Mouse (Mus musculus): ENCODE measurements around the gene Sav1.
A peak's percentile ranks its signal among the peaks of the same experiment; 100 is the strongest.

The Sav1 gene

GRCm38 (mm10) chr12:69986786-69987497 lies at the start of gene Sav1:
Gene Sav1, minus strand, starts transcription at chr12:69987002.
- peak; percentile 63 to 82 for DNase-seq (ENCODE audit: low spot score in 2 of 2)

DNA sequence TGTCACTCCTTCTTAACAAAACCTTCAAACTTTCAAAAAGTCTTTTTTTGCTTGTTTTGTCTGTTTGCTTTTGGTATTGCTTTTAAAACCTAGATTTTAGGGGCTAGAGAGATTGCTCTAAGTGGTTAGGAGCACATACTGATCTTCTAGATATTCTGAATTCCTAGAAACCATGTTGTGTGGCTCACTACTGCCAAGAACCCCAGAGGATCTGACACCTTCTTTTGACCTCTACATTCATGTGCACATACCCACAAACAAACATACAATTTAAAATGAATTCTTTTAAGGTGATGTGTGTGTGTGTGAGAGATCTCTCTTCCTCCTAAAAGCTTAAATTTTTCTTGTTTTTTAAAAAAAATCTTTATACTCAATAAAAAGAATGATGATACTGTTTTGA lies 39.4 kb upstream of the Sav1 start:
- no peak for DNase-seq (ENCODE audit: low spot score in 2 of 2)

DNA sequence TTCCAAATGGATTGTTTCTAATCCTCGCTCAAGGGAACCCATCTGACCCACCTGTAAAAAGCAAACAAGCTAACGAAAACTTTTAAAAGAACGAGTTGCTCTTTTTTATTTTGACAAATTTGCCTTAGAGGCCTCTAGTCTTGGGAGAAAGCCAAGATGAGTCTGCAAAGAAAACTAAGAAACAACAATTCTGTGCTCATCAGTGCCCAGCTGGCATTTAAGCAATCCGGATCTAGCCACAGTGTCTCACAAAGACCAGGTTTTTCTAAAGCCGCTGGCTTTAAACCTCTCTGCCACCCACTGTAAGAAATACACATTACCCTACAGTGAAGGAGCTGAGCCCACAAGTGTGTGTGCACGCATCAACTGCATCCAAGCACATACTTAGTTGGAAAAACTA lies 38.6 kb upstream of the Sav1 start:
- no peak for DNase-seq (ENCODE audit: low spot score in 2 of 2)

DNA sequence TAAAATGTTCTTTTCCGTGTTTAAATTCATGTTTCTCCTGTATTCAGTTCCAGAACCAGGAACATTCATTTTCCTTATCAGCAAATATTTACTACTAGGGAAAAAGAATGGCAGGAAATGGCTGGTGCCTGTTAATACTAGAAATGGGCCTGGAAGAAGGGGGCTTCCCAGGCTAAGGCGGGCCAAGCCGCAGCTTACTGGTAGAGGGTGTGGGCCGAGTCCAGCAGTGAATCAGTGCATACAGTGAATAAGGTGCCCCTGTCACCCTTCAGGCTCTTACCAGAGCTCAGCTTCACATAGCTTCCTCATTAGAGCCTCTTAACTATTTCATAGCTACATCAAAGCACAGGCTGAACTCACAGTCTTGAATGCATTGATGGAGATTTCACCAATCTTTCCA lies 36.8 kb upstream of the Sav1 start:
- no peak for DNase-seq (ENCODE audit: low spot score in 2 of 2)

- no peak for DNase-seq (ENCODE audit: low spot score in 2 of 2)
These were observed 31.4 kb upstream of the Sav1 start for GRCm38 (mm10) chr12:70018153-70018552.

GRCm38 (mm10) chr12:70015936-70016335 lies 29.1 kb upstream of the Sav1 start:
- no peak for DNase-seq (ENCODE audit: low spot score in 2 of 2)

GRCm38 (mm10) chr12:70011681-70012080 lies 24.9 kb upstream of the Sav1 start:
- no peak for DNase-seq (ENCODE audit: low spot score in 2 of 2)

GRCm38 (mm10) chr12:70010356-70010755 lies 23.6 kb upstream of the Sav1 start:
- no peak for DNase-seq (ENCODE audit: low spot score in 2 of 2)

DNA sequence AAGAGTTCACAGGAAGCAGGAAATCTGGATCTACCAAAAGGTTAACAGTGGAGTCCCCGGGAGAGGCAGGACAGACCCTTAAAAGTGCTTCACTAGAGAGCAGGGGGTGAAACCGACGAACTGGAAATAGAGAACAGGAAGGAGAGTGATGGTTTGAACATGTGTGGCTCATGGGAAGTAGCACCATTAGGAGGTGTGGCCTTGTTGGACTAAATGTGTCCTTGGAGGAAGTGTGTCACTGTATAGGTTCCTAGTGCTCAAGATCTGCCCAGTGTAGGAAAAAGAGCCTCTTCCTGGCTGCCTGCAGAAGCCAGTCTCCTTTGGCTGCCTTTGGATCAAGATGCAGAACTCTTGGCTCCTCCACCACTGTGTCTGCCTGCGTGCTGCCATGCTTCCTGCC lies 18.3 kb upstream of the Sav1 start:
- no peak for DNase-seq (ENCODE audit: low spot score in 2 of 2)

GRCm38 (mm10) chr12:69998186-69998983 lies 11.6 kb upstream of the Sav1 start:
- DNase-seq (ENCODE audit: low spot score in 2 of 2), result no peak

DNA sequence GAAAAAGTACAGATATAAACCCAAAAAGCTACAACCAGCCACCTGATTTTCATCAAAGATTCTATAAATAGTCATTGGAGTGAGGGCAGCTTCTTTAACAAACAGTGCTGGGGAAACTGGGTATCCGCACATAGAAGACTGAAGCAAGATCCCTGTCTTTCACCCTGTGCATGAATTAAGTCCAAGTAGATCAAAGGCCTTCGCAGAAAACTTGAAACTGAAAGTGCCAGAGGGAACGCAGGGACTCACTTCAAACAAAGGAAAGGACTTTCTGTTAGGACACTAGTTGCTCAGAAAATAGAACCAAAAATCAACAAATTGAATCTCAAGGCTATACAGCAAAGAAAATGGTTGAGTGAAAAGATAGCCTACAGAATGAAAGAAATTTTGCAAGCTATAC lies 8.6 kb upstream of the Sav1 start:
- no peak for DNase-seq (ENCODE audit: low spot score in 2 of 2)

- peak; percentile 23 to 41 for DNase-seq (ENCODE audit: low spot score in 2 of 2)
These were observed 500 bp downstream of the Sav1 start for GRCm38 (mm10) chr12:69986241-69986762.

DNA sequence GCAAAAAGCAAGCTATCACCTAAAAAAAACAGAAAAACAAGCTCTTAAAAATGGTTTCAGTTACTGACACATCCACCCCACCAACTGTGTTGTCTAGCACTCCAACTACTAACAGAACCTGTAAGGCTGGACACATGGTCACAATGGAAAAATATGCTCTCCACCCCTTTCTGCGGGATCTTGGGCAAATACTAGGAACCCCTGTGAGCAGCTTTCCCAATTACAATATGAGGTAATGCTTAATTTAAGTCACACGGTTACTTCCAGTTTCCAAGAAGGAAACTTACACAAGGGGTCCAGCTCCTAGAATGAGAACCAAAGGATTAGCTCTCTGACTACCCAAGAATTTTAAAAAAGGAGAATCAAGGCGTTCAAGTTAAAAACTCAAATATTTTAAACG lies 1.3 kb downstream of the Sav1 start:
- no peak for DNase-seq (ENCODE audit: low spot score in 2 of 2)

DNA sequence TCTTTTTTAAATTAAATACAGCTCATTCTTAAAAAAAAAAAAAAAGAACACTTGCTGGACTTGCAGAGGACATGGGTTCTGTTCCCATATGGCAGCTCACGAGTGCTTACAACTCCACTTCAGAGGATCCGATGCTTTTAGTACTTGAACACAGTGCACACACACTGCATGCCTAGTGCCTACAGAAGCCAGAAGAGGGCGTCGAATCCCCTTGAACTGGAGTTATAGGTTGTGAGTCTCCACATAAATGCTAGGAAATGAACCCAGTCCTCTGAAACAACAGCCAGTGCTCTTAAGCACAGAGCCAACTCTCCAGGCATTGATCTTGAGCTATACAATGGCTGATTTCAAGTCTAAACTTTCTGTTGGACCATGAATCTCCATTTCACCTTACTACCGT lies 3.9 kb downstream of the Sav1 start:
- DNase-seq (ENCODE audit: low spot score in 2 of 2), result no peak

GRCm38 (mm10) chr12:69977376-69977998 lies 9.3 kb downstream of the Sav1 start:
- no peak for DNase-seq (ENCODE audit: low spot score in 2 of 2)

GRCm38 (mm10) chr12:69976688-69977087 lies 10.1 kb downstream of the Sav1 start:
- no peak for DNase-seq (ENCODE audit: low spot score in 2 of 2)

- no peak for DNase-seq (ENCODE audit: low spot score in 2 of 2)
These were observed 13.1 kb downstream of the Sav1 start for GRCm38 (mm10) chr12:69973666-69974065.

- no peak for DNase-seq (ENCODE audit: low spot score in 2 of 2)
These were observed 18.6 kb downstream of the Sav1 start for GRCm38 (mm10) chr12:69968154-69968553.

DNA sequence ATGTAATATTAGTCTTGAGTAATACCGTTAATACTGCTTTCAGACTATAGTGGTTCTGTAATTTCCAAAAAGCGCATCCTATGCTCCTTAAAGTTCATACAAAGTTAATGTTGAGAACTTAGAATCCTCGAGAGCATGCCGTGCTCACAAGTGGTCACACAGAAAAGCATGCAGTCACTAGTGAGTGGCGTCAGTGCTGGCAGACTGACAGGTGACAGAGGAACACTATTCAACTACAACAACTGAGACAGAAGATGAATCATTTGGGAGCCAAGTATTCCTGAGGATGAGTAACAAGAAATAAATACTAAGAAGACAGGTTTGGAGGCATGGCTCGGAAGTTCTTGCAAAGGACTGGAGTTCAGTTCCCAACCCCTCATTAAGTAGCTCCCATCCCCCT lies 19.7 kb downstream of the Sav1 start:
- DNase-seq (ENCODE audit: low spot score in 2 of 2), result no peak

DNA sequence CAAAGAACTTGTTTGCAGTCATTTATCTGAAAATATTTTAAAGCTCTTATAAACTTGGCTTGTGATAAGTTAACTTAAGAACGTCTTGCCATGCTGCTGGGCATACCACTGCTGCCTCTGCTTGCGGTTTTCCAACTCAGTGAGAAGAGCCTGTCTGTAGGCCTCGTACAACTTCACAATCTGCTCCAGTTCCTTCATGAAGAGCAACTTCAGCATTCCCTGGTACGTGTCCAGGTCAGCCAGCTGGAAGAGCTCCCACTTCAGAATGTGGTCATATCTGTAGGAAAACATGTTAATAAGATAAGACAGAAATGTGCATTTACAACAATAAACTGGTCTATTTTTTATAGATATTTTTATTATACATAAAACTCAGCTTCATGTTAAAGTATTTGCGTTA lies 20.7 kb downstream of the Sav1 start:
- no peak for DNase-seq (ENCODE audit: low spot score in 2 of 2)

GRCm38 (mm10) chr12:69965644-69966043 lies 21.2 kb downstream of the Sav1 start:
- DNase-seq (ENCODE audit: low spot score in 2 of 2), result no peak

- DNase-seq (ENCODE audit: low spot score in 2 of 2), result no peak
These were observed 23.7 kb downstream of the Sav1 start for GRCm38 (mm10) chr12:69963141-69963540.

GRCm38 (mm10) chr12:69962468-69962867 lies 24.3 kb downstream of the Sav1 start:
- DNase-seq (ENCODE audit: low spot score in 2 of 2), result peak in 1 of 2 experiments; percentile 22

All from cerebellum, postnatal 4 days (tissue).